ENCODE assay signal across 24 mouse cellular contexts in the genomic region with DNA sequence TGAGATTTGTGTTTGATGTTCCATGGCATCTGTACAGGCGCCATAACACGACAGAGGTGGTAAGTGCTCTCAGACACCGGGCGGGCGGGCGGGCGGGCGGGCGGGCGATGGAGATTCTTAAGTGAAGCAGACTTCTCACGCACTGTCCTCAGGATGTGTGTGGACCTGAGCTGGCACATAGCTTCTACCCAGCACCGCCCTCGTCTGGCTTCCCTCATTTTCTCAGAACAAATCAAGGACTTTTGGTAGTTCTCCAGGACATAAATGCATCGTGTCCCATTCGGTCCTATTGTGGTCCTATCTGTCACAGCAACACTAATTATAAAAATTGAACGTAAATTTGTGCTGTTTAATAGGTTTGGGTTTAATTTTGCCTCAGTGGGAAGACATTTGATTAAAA.
DNase-seq lines count a peak whose midpoint lies in the region; ATAC-seq lines count a peak whose summit lies in the region.
"Had no signal": no experiment of that assay in that cellular context is flagged by ENCODE, and none has a peak within 500 bp of the region (broad histone marks: within the 10 kb centered on the region; RNA-seq: fewer than 3 reads in every experiment).

No protein-coding gene starts in this region.

- peak overlapping the region; percentile 6; the same call in 1 of the 2 replicates for H3K4me2 ChIP-seq in forebrain, embryonic 13.5 days
- H3K4me2 ChIP-seq in hindbrain, embryonic 14.5 days (replicated peaks): no peak overlapping the region
- H3K4me2 ChIP-seq in neural tube, embryonic 11.5 days (ENCODE audit: low read depth): no peak overlapping the region
- H3K4me2 ChIP-seq in neural tube, embryonic 13.5 days: peak overlapping the region; percentile 21; the same call in 1 of the 2 replicates
- H3K4me2 ChIP-seq: heart, embryonic 11.5 days; limb, embryonic 13.5 days; liver, embryonic 12.5 days; midbrain, embryonic 13.5 days had no signal

- no peak overlapping the region for H3K27ac ChIP-seq in forebrain, embryonic 13.5 days
- no peak overlapping the region for H3K27ac ChIP-seq in forebrain, embryonic 10.5 days
- H3K27ac ChIP-seq in hindbrain, embryonic 14.5 days: peak overlapping the region; percentile 20; the same call in 1 of the 2 replicates
- no peak overlapping the region for H3K27ac ChIP-seq in hindbrain, embryonic 10.5 days
- H3K27ac ChIP-seq in neural tube, embryonic 11.5 days (ENCODE audit: low read depth, low read length): 0 out of 2 replicates have a peak overlapping the region, but pooled peaks have one; percentile 11
- no peak overlapping the region for H3K27ac ChIP-seq in neural tube, embryonic 13.5 days (replicated peaks)
- H3K27ac ChIP-seq: limb, embryonic 13.5 days; liver, embryonic 12.5 days; midbrain, embryonic 13.5 days had no signal

- ATAC-seq in forebrain, embryonic 13.5 days: no peak
- no peak for ATAC-seq in hindbrain, embryonic 14.5 days (ENCODE audit: low FRiP score)
- no peak for ATAC-seq in neural tube, embryonic 11.5 days (ENCODE audit: insufficient read depth, low FRiP score, low TSS enrichment)
- 0 out of 2 replicates have a peak, but pooled peaks have one; percentile 33 for ATAC-seq in neural tube, embryonic 13.5 days (ENCODE audit: low read depth)
- ATAC-seq: intestine, embryonic 16.5 days; liver, embryonic 12.5 days; midbrain, embryonic 13.5 days; Patski had no signal

- no peaks in the 10 kb centered on the region for H3K9me3 ChIP-seq in forebrain, embryonic 13.5 days (replicated peaks)
- H3K9me3 ChIP-seq in forebrain, embryonic 10.5 days: no peaks in the 10 kb centered on the region
- no peaks in the 10 kb centered on the region for H3K9me3 ChIP-seq in hindbrain, embryonic 14.5 days (ENCODE audit: control insufficient read depth, low read length)
- H3K9me3 ChIP-seq in hindbrain, embryonic 10.5 days: no peaks in the 10 kb centered on the region
- no peaks in the 10 kb centered on the region for H3K9me3 ChIP-seq in neural tube, embryonic 11.5 days (ENCODE audit: control insufficient read depth, low read length)
- no peaks in the 10 kb centered on the region for H3K9me3 ChIP-seq in neural tube, embryonic 13.5 days
- H3K9me3 ChIP-seq: limb, embryonic 13.5 days; liver, embryonic 12.5 days; megakaryocyte, embryonic 14.5 days; midbrain, embryonic 13.5 days had no signal

- no peaks in the 10 kb centered on the region for H3K27me3 ChIP-seq in forebrain, embryonic 13.5 days
- H3K27me3 ChIP-seq in forebrain, embryonic 10.5 days (ENCODE audit: poor library complexity, severe bottlenecking): peaks cover 18% of the 10 kb centered on the region; the same call in 1 of the 2 replicates
- no peaks in the 10 kb centered on the region for H3K27me3 ChIP-seq in hindbrain, embryonic 14.5 days (ENCODE audit: control insufficient read depth, insufficient read depth, low read length)
- H3K27me3 ChIP-seq in hindbrain, embryonic 10.5 days (ENCODE audit: insufficient read depth, poor library complexity, severe bottlenecking): no peaks in the 10 kb centered on the region
- H3K27me3 ChIP-seq in neural tube, embryonic 11.5 days (ENCODE audit: control insufficient read depth, insufficient read depth, low read length): no peaks in the 10 kb centered on the region
- H3K27me3 ChIP-seq in neural tube, embryonic 13.5 days: peaks cover 5% of the 10 kb centered on the region; the same call in 1 of the 2 replicates
- H3K27me3 ChIP-seq: liver, embryonic 12.5 days; megakaryocyte, embryonic 14.5 days; midbrain, embryonic 13.5 days; Patski had no signal

- no peak overlapping the region for H3K4me3 ChIP-seq in forebrain, embryonic 13.5 days
- H3K4me3 ChIP-seq in forebrain, embryonic 10.5 days: no peak overlapping the region
- H3K4me3 ChIP-seq in hindbrain, embryonic 14.5 days (replicated peaks; ENCODE audit: low read length): no peak overlapping the region
- no peak overlapping the region for H3K4me3 ChIP-seq in hindbrain, embryonic 10.5 days
- H3K4me3 ChIP-seq in neural tube, embryonic 11.5 days (ENCODE audit: low read depth, low read length): no peak overlapping the region
- H3K4me3 ChIP-seq in neural tube, embryonic 13.5 days: no peak overlapping the region
- H3K4me3 ChIP-seq: limb, embryonic 13.5 days; liver, embryonic 12.5 days; megakaryocyte, embryonic 14.5 days; midbrain, embryonic 13.5 days had no signal

- no peak for DNase-seq in forebrain, embryonic 10.5 days (ENCODE audit: extremely low spot score, low spot score)
- DNase-seq in hindbrain, embryonic 14.5 days (ENCODE audit: low spot score): no peak
- DNase-seq in hindbrain, embryonic 10.5 days (ENCODE audit: low spot score): no peak
- DNase-seq in neural tube, embryonic 11.5 days (ENCODE audit: low spot score): no peak
- no peak for DNase-seq in neural tube, embryonic 10.5 days (ENCODE audit: extremely low spot score, low spot score)
- no peak for DNase-seq in lung, postnatal 10 days
- DNase-seq: cerebellum, adult 9-11 months; gastrocnemius, postnatal 10 days; heart, adult 11 months; kidney, adult 9 months; kidney, postnatal 36 days; lung, adult 18-20 months; lung, postnatal 14 days; right cerebral cortex, postnatal 25 days; spleen, adult 18-20 months had no signal

- peaks cover 54% of the 10 kb centered on the region for H3K4me1 ChIP-seq in forebrain, embryonic 13.5 days
- peaks cover 37% of the 10 kb centered on the region for H3K4me1 ChIP-seq in forebrain, embryonic 10.5 days
- H3K4me1 ChIP-seq in hindbrain, embryonic 14.5 days (replicated peaks; ENCODE audit: control insufficient read depth, insufficient read depth, low read length): peaks cover 20% of the 10 kb centered on the region; the same call in 1 of the 2 replicates
- peaks cover 27% of the 10 kb centered on the region for H3K4me1 ChIP-seq in hindbrain, embryonic 10.5 days (replicated peaks)
- H3K4me1 ChIP-seq in neural tube, embryonic 11.5 days (ENCODE audit: control insufficient read depth, insufficient read depth, low read length): 0 out of 2 replicates have a peak, but pooled peaks cover 6% of the 10 kb centered on the region
- H3K4me1 ChIP-seq in neural tube, embryonic 13.5 days (replicated peaks): peaks cover 55% of the 10 kb centered on the region
- H3K4me1 ChIP-seq: liver, embryonic 12.5 days; megakaryocyte, embryonic 14.5 days had no signal

- H3K9ac ChIP-seq in forebrain, embryonic 13.5 days: no peak overlapping the region
- H3K9ac ChIP-seq in hindbrain, embryonic 14.5 days: no peak overlapping the region
- H3K9ac ChIP-seq in neural tube, embryonic 11.5 days (ENCODE audit: low read length): no peak overlapping the region
- H3K9ac ChIP-seq in neural tube, embryonic 13.5 days: no peak overlapping the region
- H3K9ac ChIP-seq: limb, embryonic 13.5 days; liver, embryonic 12.5 days; midbrain, embryonic 13.5 days had no signal

- H3K36me3 ChIP-seq in forebrain, embryonic 13.5 days (ENCODE audit: poor library complexity, severe bottlenecking): no peaks in the 10 kb centered on the region
- no peaks in the 10 kb centered on the region for H3K36me3 ChIP-seq in forebrain, embryonic 10.5 days (replicated peaks)
- H3K36me3 ChIP-seq in hindbrain, embryonic 14.5 days (replicated peaks; ENCODE audit: control insufficient read depth, insufficient read depth): no peaks in the 10 kb centered on the region
- H3K36me3 ChIP-seq in hindbrain, embryonic 10.5 days: no peaks in the 10 kb centered on the region
- no peaks in the 10 kb centered on the region for H3K36me3 ChIP-seq in neural tube, embryonic 11.5 days (ENCODE audit: control insufficient read depth, insufficient read depth, low read length)
- no peaks in the 10 kb centered on the region for H3K36me3 ChIP-seq in neural tube, embryonic 13.5 days
- H3K36me3 ChIP-seq: limb, embryonic 13.5 days; liver, embryonic 12.5 days; midbrain, embryonic 13.5 days had no signal

- WGBS in forebrain, embryonic 13.5 days: 74% methylated on average over 16 of the region's 16 CpGs
- 93% methylated on average over 16 of the region's 16 CpGs for WGBS in forebrain, embryonic 10.5 days
- 74% methylated on average over 16 of the region's 16 CpGs for WGBS in hindbrain, embryonic 14.5 days
- 89% methylated on average over 16 of the region's 16 CpGs for WGBS in hindbrain, embryonic 10.5 days
- WGBS in neural tube, embryonic 11.5 days: 82% methylated on average over 16 of the region's 16 CpGs
- 50% methylated on average over 16 of the region's 16 CpGs for WGBS in neural tube, embryonic 13.5 days

Comparison
In these comparisons a context has a peak if more than half of its experiments do, and no peak if none do; other contexts are left out.
1. H3K27ac ChIP-seq: peak in hindbrain, embryonic 14.5 days (single experiment) and neural tube, embryonic 11.5 days (single experiment); none in forebrain, embryonic 13.5 days (single experiment), forebrain, embryonic 10.5 days (single experiment), hindbrain, embryonic 10.5 days (single experiment) and neural tube, embryonic 13.5 days (single experiment).
2. H3K4me2 ChIP-seq: peak in forebrain, embryonic 13.5 days (single experiment) and neural tube, embryonic 13.5 days (single experiment); none in hindbrain, embryonic 14.5 days (single experiment) and neural tube, embryonic 11.5 days (single experiment).